Mouse (Mus musculus): ENCODE results near the gene Aicda.

- no peak for TF ChIP-seq POLR2A (IDR thresholded peaks at IDR 0.05; ENCODE audit: control insufficient read depth, low read depth, low read length)
- no peak for TF ChIP-seq CTCF (IDR thresholded peaks at IDR 0.05; ENCODE audit: control insufficient read depth, insufficient read depth, insufficient replicate concordance, low read depth, low read length)
Measured at GRCm38 (mm10) chr6:122571617-122571959, 18.0 kb downstream of the Aicda start.

Measured in testis, adult 2 months (tissue).